Mouse (Mus musculus) CH12.LX (cell line): ENCODE measurements around the gene Abhd14b.

Source experiments
- CTCF ChIP-seq, 2 experiments: IDR thresholded peaks in 1 of 2; conservative IDR thresholded peaks in 1 of 2; 2 replicates each; pipeline ENCODE4 v1.5.1; 2011 to 2012; ENCODE audit warnings: low read depth in 2 of 2, low read length in 2 of 2, improper control_type of control experiment in 1 of 2, inconsistent platforms in 1 of 2, mild to moderate bottlenecking in 1 of 2, moderate library complexity in 1 of 2
- NRF1 ChIP-seq: IDR thresholded peaks from 2 replicates; pipeline ENCODE4 v1.6.1; 2014; ENCODE audit warnings: low read depth, mild to moderate bottlenecking, inconsistent platforms, low read length, improper control_type of control experiment, moderate library complexity
- SIN3A ChIP-seq: IDR thresholded peaks from 2 replicates; pipeline ENCODE4 v1.6.1; 2012; ENCODE audit warnings: low read length, improper control_type of control experiment, inconsistent platforms

DNA sequence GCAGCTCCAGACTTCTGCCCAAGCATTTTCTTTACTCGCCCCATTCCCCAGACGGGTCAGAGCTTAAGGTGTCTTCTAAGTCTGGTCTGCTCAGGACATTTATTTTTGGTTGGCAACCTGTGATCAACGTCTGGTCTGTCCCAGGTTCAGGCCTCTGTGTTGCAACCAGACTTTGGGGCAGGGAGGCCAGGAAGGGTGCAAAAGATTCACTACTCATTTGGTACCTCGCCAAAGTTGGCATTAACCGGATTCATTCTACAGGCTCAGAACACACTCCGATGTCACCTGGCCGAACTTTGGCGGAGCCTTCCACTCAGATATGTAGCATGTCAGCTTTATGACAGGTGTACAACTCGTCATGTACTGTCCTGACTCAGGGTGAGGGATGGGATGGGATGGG lies 692 bp downstream of the Abhd14b start:
- TF ChIP-seq CTCF (conservative IDR thresholded peaks at IDR 0.05 in 1 of 2, IDR thresholded peaks at IDR 0.05 in 1 of 2; ENCODE audit: low read depth in 2 of 2, low read length in 2 of 2), result no peak
- TF ChIP-seq SIN3A, result no peak
- TF ChIP-seq NRF1, result no peak
